Mouse (Mus musculus) embryo, embryonic 11 days (tissue): Measurements from ENCODE around the gene Usp44.

Experiments used
- DNase-seq: peaks from one replicate; pipeline ENCODE4 v3.0.0-alpha.2; 2015

Gene Usp44

DNA sequence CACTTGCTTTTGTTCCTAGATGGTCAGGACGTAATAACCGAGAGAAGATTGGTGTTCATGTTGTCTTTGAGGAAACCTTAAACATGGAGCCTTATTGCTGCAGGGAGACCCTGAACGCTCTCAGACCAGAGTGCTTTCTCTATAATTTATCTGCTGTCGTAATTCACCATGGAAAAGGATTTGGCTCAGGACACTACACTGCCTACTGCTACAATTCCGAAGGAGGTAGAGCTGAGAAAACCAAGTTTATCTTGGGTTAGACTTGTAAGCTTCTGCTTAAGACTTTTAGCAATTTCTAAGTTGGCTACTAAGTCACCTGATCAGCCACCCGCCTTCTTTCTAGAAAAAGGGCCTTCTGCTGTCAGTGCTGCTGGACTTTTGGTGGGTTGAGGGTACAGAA, 24.7 kb downstream of the Usp44 start:
- no peak for DNase-seq

DNA sequence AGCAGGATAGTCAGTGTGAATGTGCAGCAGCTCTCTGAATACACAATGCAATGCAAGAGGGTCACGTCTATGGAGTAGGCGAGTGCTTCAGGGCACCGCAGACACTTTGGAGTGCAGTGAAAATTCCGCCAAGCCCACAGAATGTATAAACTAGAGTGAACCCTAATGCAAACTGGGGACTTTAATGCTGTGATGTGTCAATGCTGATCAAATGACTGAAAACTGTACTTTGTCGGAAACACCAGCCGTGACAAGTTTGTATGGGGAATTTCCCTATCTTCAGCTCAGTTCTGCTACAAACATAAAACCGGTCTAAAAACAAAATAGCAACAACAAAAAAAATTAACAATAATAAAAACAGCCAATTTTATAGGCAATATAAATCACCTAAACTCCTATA, 37.0 kb downstream of the Usp44 start:
- DNase-seq: no peak

DNA sequence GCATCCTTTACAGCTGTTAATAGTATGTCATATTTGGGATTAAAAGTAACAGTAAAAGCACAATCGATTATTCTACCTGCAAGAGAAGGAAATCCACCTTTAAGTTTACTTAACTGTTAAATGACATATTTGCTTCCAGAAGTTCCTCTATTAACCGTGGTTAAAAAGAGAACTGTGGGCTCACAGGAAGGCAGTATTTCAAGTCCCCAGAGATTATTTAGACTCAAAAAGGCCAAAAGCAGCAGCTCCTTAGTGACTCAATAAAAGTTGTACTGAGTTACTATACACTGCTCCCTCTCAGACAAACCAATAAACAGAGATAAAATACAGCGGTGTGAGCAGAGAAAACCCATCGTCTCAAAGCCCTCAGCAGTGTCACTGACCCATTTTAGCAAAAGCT, 37.5 kb downstream of the Usp44 start:
- DNase-seq: no peak

DNA sequence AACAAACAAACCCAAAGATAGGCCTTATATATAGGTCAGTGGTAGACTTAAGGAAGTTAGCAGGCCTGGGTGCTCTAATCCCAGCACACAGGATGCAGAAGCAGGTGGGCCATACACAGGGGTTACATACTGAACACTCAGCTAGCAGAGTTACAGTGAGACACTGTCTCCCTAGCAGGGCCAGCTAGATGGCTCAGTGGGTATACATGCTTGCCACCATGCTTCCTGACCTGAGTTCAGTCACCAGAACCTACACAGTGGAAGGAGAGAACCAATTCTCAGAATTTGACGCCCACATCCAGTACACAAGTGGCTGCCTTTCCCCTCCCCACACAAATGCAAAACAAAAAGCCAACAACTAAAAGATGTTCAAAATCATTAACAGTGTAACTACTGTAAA, 45.4 kb downstream of the Usp44 start:
- no peak for DNase-seq

DNA sequence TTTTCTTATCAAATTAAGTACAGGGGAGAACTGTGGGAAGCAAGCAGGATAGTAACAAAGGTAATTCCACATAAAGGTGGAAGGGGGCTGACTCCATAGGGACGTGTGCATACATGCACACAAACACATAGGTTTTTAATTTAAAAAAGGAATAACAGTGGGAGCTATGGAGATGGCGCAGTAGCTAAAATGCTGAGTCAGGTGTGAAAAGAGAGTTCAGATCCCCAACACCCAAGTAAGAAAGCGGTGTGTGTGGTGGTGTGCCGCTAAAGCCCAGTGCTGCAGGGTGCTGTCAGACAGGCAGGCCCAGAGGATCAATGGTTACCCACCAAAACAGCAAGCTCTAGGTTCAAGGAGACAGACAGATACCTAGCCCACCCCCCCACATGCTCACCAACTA, 47.4 kb downstream of the Usp44 start:
- no peak for DNase-seq

DNA sequence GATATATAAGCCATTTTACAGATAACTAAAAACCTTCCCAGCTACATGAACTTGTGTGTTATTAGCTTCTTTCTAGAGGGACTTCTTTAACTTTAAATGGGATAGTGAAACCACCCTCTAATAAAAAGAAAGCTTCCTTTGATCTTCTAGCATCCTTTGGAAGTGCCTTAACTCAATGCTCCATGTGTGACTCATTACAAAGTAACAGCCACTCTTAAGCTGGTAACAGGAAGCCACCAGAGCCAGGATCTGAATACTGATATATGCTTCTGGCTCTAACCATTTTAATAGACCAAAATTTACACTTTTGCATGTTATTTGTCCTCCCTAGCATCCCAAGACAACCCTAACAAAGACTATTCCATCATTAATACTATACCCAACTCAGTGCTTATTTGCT, 50.6 kb downstream of the Usp44 start:
- DNase-seq: no peak

DNA sequence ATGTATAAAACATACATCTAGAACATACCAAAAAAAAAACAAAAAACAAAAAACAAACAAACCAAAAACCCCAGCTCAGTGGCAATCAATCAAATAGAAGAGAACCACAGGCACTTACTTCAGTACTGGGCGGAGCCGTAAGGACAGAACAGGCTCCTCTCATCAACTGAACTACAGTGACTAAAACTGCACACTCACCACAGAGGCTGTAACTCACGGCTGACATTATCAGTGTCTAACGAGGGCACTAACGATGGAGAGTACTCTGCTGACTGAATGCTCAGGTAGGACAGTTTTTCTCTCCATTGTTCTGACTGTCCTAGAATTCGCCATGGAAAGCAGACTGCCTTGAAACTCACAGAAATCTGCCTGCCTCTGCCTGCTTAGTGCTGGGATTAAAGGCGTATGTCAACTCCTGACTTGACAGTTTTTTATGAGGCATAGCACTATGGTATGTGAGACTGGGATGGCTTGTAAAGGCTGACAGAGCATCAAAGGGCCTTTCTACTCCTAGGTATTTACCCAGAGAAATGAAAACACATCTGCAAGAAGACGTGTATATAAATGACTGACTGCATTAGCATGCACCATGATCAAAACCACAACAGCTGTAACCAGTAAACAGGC, 51.5 kb downstream of the Usp44 start:
- DNase-seq: no peak

DNA sequence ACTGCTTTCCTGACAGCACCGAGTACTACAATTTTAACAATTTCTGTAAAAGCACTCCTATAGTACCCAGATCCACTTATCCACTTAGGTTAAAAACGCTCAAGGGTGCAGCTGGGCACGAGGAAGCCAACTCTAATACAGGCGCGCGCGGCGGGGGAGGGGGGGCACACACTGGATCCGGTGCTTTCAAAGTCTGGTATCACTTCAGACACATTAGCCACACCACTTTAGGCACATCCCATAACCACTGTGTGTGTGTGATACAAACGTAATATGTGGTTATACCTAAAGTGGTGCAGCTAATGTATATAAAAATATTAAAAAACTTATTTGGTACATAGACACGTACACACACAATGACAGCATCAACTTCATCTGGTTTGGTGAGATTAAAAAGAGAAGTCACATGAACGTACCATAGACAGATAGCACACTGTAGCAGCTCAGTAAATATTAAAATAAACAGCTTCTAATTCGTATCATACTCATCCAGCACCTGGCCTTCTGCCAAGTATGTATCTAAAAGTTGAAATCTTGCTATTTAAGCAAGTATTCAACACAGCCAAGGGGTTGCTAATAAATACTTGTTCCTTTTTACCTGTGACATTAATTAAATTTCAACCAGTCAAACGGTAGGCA, 54.6 kb downstream of the Usp44 start:
- no peak for DNase-seq

DNA sequence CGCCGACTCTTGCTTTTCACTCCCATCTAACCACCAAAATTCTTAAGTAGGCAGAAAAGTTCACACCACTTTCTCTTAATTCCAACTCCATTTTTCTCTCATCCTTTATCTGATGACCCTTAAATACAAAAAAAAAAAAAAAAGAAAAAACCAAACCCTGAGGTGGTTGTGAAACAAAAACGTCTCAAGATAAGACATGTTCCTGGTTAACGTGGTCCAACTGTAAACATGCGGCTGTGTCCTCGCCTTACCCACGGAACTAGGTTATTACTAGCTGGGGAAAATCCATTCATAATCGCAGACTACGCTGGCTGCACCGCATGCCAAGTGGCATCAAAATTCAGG, 57.2 kb downstream of the Usp44 start:
- no peak for DNase-seq

DNA sequence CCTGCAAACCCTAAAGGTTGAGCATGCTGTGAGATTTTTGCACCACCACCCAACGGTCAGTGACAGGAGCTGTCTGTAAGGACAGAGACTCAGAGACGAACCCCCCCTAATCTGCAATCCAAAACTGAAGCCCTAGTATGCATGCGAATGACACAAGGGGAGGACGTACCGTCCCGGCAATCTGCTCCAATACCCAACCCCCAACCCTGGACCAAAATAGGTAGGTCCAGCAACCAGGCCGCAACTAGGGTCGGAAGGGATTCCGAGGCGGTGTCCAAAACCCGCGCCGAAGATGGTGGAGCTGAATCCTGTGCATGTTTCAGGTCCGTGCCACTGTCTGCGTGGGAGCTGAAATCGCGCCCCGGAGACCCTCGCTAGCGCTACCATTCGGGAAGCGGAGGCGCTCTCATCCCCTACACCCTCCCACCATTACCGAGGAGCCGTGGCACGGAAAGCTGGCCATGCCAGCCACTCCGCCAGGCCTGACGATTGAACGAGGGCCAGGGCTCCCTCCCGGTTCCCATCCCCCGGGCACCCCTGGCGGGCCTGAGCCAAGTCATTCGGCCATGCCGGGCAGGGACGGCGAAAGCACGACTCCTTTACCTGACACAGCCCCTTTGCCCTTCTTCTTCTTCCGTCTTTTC, 57.7 kb downstream of the Usp44 start:
- peak; percentile 60 for DNase-seq

DNA sequence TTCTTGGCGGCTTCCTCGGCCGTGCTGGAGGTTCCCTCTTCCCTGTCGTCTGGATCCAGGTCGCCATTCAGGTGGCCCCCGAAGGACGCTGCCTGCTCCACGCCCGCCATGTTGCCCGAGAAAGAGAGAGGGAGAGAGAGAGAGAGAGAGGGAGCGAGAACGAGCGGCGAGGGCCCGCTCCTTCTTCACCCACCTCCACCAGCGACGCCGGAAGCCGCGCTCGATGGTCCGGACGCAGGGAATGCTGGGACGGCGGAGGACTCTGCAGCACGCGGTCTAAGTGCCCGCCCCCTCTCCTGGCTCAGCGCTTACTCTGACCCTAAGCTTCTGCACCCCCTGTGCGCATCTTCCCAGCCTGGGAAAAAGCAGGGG, 58.2 kb downstream of the Usp44 start:
- peak; percentile 96 for DNase-seq

DNA sequence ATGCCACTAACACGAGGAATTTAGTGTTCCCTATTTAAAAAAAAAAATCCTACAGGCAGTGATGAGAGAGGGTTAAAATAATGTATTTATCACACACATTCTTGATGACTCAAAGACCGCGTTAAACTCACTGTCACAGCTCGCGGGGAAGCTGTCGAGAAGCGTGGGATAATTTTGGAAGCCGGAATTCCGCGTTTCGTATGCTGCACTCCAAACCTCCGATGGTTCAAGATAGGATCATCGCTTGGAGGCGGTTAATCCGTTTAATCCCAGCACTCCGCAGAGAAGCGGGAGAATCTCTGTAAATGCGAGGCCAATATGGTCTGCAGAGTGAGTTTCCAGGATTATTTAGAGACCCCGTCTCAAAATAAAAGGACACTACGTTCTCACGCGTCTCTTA, 58.6 kb downstream of the Usp44 start:
- DNase-seq: no peak

DNA sequence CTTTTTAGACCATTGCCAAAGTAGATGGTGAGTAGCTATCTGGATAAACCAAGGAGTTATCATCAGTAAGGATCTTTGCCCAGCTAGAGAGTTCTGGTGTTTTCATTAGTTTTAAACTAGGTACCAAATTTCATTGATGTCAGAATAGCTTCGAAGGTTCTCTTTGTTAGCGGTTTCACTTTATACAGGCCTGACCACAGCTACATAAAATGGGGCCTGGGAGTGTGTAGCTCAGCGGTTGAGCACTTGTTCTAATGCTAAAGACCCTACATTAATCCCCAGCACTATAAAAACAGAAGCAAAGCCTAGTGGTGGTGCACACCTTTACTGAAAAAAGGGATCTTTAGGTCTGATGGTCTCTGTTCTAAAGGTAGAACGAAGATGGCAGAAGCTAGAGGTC, 59.2 kb downstream of the Usp44 start:
- DNase-seq: no peak

DNA sequence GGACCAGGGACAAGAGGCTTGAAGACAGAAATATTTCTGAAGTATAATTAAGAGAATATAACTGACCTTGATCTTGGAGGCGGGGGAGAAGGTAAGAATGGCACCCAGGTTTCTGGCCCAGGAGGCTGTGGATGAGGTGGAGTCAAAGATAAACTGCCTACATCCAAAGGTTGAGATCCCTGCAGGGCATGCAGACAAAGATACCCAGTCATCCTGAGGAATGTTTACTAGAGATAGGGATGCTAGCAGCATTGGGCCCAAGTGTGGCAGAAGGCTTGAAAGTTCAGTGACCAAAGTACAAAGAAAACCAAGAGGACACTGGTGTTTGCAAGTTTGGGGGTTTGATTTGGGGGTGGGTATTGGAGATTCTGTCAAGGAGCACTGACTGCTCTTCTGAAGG, 59.7 kb downstream of the Usp44 start:
- DNase-seq: no peak

DNA sequence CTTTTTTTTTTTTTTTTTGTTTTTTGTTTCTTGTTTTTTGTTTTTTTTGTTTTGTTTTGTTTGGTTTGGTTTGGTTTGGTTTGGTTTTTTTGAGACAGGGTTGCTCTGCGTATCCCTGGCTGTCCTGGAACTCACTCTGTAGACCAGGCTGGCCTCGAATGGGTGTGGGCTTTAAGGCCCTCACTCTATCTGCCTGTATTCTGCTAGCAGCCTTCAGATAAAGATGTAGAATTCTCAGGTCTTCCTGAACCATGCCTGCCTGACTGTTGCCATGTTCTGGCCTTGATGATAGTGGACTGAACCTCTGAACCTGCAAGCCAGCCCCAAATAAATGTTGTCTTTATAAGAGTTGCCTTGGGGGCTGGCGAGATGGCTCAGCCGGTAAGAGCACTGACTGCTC, 61.2 kb downstream of the Usp44 start:
- no peak for DNase-seq

DNA sequence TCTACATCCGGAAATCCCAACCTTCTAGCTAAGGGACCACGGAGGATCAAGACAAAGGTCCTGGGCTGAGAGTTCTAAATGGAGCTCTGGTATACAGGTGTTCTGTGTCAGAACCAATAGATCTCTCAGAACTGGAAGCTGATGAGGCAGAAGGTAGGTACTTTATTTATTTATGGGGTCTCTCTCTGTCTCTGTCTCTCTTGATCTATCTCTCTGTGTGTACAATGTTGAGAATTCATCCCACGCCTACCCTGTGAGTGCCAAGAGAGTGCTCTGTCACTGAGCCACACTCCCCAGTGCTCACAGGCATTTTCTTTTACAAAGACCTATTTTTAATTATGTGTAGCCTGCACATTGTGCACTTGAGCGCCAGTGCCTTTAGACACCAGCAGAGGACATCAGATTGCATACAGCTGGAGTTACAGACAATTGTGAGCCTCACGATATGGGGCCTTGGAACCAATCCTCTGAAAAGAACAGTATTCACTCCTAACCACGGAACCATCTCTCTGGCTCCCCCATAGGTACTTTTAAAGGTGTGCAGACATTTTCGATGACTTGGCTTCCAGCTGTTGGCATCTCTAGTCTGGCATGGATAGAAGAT, 65.8 kb downstream of the Usp44 start, which contains the start of gene Metap2:
Gene Metap2, minus strand, starts transcription at position 51 of the 604 bp plus-strand sequence.
- no peak for DNase-seq

DNA sequence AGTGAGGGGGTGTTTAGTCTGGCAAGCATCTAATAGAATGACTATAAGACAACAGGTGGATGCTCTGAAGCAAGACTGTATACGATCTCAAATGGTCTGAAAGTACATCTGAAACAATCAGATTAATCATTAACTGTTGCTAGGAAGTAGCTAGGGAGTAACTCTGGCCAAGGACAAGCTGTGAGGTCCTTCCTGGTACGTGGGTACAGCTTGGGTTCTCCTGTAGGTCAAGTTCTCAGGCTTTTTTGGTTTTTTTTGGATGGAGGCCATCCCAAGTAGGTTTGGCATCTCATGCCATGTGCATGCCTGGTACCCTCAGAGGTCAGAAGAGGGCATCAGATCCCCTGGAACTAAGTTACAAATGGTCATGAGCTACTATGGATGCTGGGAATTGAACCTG, 67.9 kb downstream of the Usp44 start:
- DNase-seq: no peak

DNA sequence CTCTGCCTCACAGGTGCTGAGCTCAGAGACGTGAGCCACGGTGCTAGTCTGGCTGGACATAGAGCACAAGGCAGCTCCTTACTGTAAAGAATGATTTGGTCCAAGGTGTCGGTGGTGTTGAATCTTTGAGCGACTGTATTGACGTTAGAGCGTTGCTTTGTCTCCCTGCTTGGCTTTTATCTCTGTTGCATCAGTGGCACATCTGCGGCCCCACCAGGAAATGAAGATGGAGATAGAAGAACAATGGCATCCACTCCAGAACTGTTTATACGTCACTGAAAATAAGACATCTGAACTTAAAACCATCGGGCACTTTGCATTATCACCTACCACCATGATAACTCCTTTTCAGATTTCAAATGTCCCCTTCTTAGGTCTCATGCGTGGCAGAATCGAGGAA, 68.6 kb downstream of the Usp44 start:
- no peak for DNase-seq

DNA sequence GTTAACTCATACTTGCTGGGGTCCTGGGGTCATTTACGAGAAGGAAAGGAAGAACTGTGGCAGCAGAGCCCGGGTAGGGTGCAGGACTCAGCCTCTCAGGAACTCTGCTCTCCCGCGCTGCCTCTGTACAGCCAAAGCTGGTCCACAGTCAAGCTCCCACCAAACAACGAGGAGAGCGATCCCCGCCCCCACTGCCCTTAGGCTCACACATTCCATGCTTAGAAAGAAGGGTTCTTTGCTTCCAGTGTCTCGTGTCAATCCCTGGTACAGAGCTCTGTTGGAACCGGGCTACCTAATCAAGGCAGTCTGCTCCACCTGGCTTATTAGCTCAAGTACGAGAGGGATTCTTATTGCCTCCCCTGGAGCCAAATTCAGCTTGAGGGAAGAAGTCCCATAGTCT, 76.0 kb downstream of the Usp44 start:
- peak; percentile 29 for DNase-seq
